Mouse (Mus musculus): ENCODE results near the gene Dcps. TPM values are rescaled to one million over a fixed set of nuclear protein-coding genes. Genes with fewer than 3 reads are reported as not detected.
"Not testable (repeated sequence)": the region's sequence is repeated elsewhere in the genome, so short reads cannot be mapped to it uniquely, and the experiment has no call there.

Gene Dcps
- polyA plus RNA-seq, 1 experiment from 2014 or later: 19.9 TPM

DNA sequence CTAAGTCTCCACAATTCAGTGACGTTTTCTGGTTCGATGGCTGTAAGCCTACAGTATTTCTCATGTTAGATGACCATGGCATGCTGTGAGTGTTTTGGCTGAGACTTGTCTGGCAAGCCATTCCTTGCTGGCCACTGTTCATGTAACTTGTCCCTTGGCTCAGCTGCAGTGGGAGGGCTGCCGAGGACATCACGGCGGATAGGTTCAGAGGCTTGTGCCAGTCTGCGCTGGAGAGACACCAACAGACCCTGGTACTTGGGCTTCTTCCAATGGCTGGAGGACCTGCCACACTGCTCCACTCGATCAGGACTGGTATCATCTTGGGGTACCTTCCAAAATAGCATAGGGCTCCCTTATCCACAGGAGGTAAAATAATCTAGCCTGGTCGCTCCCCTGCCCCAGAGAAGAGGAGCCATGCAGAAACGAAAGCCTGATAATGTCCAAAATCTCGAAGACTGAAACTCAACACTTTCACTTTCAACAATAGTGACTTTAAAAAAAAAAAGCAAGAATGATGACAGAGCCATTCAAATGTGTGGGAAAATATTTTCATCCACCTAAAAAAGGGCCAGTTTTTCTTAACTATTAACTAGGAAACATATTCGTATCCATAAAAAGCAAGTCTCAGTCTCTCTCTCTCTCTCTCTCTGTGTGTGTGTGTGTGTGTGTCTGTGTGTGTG, 12.7 kb downstream of the Dcps start:
- 64% methylated on average over 11 of the region's 11 CpGs for WGBS (ENCODE audit: missing documents)
- Histone ChIP-seq H3K79me2 (ENCODE audit: inconsistent target) (no peaks in the 10 kb centered on the region), H3K27ac (no peak overlapping the region), H3K4me3 (ENCODE audit: inconsistent target) (no peak overlapping the region), H3K36me3 (ENCODE audit: inconsistent target) (no peaks in the 10 kb centered on the region)

- H3K4me3 ChIP-seq (ENCODE audit: inconsistent target): no peak overlapping the region
- 95% methylated on average over 7 of the region's 7 CpGs for WGBS (ENCODE audit: missing documents)
- no peaks in the 10 kb centered on the region for H3K79me2 ChIP-seq (ENCODE audit: inconsistent target)
- H3K36me3 ChIP-seq (ENCODE audit: inconsistent target): no peaks in the 10 kb centered on the region
- H3K27ac ChIP-seq: no peak overlapping the region
Observed at GRCm38 (mm10) chr9:35161721-35162120, 14.1 kb downstream of the Dcps start.

- H3K27ac ChIP-seq: no peak overlapping the region
- WGBS (ENCODE audit: missing documents): 95% methylated on average over 2 of the region's 2 CpGs
- no peaks in the 10 kb centered on the region for H3K36me3 ChIP-seq (ENCODE audit: inconsistent target)
- no peaks in the 10 kb centered on the region for H3K79me2 ChIP-seq (ENCODE audit: inconsistent target)
- H3K4me3 ChIP-seq (ENCODE audit: inconsistent target): no peak overlapping the region
Observed at GRCm38 (mm10) chr9:35160662-35161061, 15.2 kb downstream of the Dcps start.

- 91% methylated on average over 2 of the region's 3 CpGs for WGBS (ENCODE audit: missing documents)
- H3K79me2 ChIP-seq (ENCODE audit: inconsistent target): no peaks in the 10 kb centered on the region
- no peak overlapping the region for H3K4me3 ChIP-seq (ENCODE audit: inconsistent target)
- no peak overlapping the region for H3K27ac ChIP-seq
- no peaks in the 10 kb centered on the region for H3K36me3 ChIP-seq (ENCODE audit: inconsistent target)
Observed at GRCm38 (mm10) chr9:35158477-35158876, 17.4 kb downstream of the Dcps start.

GRCm38 (mm10) chr9:35156862-35157261, 19.0 kb downstream of the Dcps start:
- Histone ChIP-seq H3K4me3 (ENCODE audit: inconsistent target) (no peak overlapping the region), H3K79me2 (ENCODE audit: inconsistent target) (no peaks in the 10 kb centered on the region), H3K36me3 (ENCODE audit: inconsistent target) (no peaks in the 10 kb centered on the region), H3K27ac (no peak overlapping the region)
- WGBS (ENCODE audit: missing documents): 94% methylated on average over 4 of the region's 4 CpGs

DNA sequence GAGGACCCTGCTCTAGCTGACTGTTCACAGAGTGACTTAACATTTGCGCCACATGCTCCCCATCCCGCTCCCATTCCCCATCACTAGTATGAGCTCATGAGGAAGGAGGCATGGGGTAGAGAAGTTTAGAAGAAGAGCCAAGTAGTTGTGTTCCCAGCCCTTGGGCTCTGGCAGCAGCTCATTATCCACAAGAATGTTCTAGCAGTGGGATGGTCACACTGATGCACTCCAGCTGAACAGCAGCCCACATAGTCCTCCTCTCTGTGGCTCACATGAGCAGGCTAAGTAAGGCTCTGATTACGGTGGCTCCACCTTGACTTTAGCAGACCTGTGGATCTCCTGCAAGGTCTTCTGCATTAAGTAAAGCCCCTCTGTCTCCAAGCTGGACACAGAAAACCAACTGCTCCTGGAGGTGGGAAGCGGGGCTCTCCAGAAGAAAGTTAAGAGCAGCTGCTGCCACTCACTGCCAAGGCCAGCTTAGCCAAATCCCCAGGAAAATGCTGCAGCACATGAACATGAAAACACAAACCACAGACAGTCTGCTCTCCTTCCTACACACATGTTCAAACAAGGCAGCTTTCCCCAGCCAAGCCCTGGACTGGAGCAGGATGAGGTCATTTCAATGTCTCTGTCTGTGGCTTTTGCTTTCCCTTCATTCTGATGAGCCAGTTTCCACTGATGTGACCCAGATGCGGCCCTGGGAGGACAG, 19.7 kb downstream of the Dcps start:
- no peak overlapping the region for H3K4me3 ChIP-seq (ENCODE audit: inconsistent target)
- WGBS (ENCODE audit: missing documents): 95% methylated on average over 5 of the region's 5 CpGs

DNA sequence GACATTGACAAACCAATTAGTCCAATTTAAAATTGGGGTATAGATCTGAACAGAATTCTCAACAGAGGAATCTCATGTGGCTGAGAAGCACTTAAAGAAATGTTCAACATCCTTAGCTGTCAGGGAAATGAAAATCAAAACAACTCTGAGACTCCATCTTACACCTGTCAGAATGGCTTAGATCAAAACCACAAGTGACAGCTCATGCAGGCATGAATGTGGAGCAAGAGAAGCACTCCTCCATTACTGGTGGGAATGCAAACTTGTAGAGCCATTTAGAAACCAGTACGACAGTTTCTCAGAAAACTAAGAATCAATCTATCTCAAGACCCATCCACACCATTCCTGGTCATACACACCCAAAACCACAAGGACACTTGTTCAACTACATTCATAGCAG, 22.9 kb downstream of the Dcps start:
- no peak overlapping the region for H3K4me3 ChIP-seq (ENCODE audit: inconsistent target)
- H3K79me2 ChIP-seq (ENCODE audit: inconsistent target): no peaks in the 10 kb centered on the region
- H3K36me3 ChIP-seq (ENCODE audit: inconsistent target): no peaks in the 10 kb centered on the region
- H3K27ac ChIP-seq: no peak overlapping the region
- 100% methylated on average over 1 of the region's 1 CpGs for WGBS (ENCODE audit: missing documents)

More for the DNA sequence above, 19.7 kb downstream of the Dcps start:
- Histone ChIP-seq H3K79me2 (ENCODE audit: inconsistent target) (no peaks in the 10 kb centered on the region), H3K27ac (no peak overlapping the region), H3K36me3 (ENCODE audit: inconsistent target) (no peaks in the 10 kb centered on the region)

- H3K79me2 ChIP-seq (ENCODE audit: inconsistent target); H3K27ac ChIP-seq; H3K36me3 ChIP-seq (ENCODE audit: inconsistent target); H3K4me3 ChIP-seq (ENCODE audit: inconsistent target): not testable (repeated sequence)
Observed at GRCm38 (mm10) chr9:35148822-35149221, 27.0 kb downstream of the Dcps start.

DNA sequence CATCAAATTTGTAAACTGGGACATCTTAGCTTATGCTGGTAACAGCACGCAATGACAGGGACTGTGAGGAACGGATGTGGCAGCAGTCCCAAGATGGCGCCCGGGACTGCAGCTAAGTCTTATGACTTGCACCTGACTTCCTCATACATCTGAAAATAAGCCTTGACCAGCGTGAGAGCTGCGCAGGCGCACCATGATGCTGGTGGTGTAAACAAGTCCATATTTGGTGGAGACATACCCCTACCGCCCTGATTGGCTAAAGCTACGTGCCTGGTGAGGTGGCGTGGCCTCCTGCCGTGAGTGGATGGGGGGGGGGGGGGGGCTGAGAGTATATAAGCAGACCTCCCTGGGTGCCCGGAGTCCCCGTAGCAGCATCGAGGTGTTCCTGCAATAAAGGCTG, 28.6 kb downstream of the Dcps start:
- WGBS (ENCODE audit: missing documents): 93% methylated on average over 14 of the region's 14 CpGs
- not testable (repeated sequence) for H3K27ac ChIP-seq; H3K4me3 ChIP-seq (ENCODE audit: inconsistent target); H3K36me3 ChIP-seq (ENCODE audit: inconsistent target); H3K79me2 ChIP-seq (ENCODE audit: inconsistent target)

DNA sequence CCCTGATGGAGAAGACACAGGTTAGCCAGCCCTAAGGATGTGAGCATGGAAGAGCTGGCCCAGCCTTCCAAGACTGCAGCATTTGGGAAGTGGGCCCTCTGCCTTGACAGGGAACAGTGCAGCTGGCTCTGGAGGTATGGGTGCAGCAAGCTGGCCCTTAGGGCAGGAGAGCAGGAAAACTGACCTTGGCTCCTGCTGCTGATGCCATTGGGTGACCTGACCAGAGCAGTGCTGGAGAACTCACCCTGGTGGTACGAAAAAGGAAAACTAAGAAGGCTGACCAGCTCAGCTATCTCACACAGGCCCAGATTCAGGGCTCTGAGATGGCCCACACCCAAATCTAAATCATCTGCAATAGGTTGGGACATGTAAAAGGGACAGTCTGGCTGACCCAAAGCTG, 30.0 kb downstream of the Dcps start:
- no peaks in the 10 kb centered on the region for H3K36me3 ChIP-seq (ENCODE audit: inconsistent target)
- H3K4me3 ChIP-seq (ENCODE audit: inconsistent target): no peak overlapping the region
- WGBS (ENCODE audit: missing documents): 91% methylated on average over 1 of the region's 1 CpGs
- no peak overlapping the region for H3K27ac ChIP-seq
- H3K79me2 ChIP-seq (ENCODE audit: inconsistent target): no peaks in the 10 kb centered on the region

DNA sequence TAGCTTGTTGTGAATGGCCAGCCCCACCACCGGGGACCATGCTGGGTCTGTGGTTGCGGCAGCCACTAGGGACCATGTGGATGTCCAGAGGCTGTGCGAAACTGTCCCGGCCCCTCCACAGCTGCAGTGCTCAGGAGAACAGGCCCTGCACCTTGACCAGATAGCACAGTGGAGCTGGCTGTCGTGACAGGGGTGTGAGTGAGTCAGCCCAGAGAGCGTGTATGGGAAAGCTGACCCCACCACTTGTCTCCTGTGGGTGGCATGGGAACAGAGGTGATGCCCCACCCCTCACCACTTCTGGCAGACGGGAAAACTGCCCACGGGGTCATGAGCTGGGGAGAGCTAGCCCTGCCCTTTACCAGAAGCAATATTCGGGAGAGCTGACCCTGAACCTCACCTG, 30.7 kb downstream of the Dcps start:
- 93% methylated on average over 9 of the region's 9 CpGs for WGBS (ENCODE audit: missing documents)

DNA sequence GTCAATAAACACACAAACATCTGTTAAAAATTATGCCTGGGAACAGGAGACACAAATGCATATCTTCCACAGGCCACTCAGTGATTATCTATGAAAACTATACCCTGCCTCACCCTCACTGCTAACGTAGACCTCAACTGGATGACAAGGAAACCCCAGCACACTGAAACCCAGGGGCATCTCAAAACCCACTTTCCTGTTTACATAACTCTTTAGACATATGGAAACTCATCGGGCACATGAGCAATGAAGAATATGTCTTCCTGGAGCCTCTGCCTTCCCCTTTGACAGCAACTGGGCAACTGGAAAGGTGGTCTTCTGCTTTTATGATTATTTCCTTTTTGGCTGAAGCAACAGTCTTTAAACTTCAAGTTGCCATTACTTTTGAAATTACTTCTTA, 33.6 kb downstream of the Dcps start:
- 27% methylated on average over 2 of the region's 2 CpGs for WGBS (ENCODE audit: missing documents)
- Histone ChIP-seq H3K79me2 (ENCODE audit: inconsistent target) (no peaks in the 10 kb centered on the region), H3K27ac (no peak overlapping the region), H3K36me3 (ENCODE audit: inconsistent target) (no peaks in the 10 kb centered on the region), H3K4me3 (ENCODE audit: inconsistent target) (no peak overlapping the region)

More for the DNA sequence above, 30.7 kb downstream of the Dcps start:
- H3K79me2 ChIP-seq (ENCODE audit: inconsistent target): no peaks in the 10 kb centered on the region
- no peak overlapping the region for H3K27ac ChIP-seq
- no peaks in the 10 kb centered on the region for H3K36me3 ChIP-seq (ENCODE audit: inconsistent target)
- no peak overlapping the region for H3K4me3 ChIP-seq (ENCODE audit: inconsistent target)

GRCm38 (mm10) chr9:35139231-35139744, 36.6 kb downstream of the Dcps start:
- Histone ChIP-seq H3K36me3 (ENCODE audit: inconsistent target) (no peaks in the 10 kb centered on the region; the same call in 1 of the 2 replicates), H3K27ac (no peak overlapping the region), H3K4me3 (ENCODE audit: inconsistent target) (no peak overlapping the region), H3K79me2 (ENCODE audit: inconsistent target) (no peaks in the 10 kb centered on the region)
- 95% methylated on average over 5 of the region's 5 CpGs for WGBS (ENCODE audit: missing documents)

- WGBS (ENCODE audit: missing documents): 85% methylated on average over 7 of the region's 7 CpGs
- H3K27ac ChIP-seq: no peak overlapping the region
Observed at GRCm38 (mm10) chr9:35138029-35138428, 37.8 kb downstream of the Dcps start.

DNA sequence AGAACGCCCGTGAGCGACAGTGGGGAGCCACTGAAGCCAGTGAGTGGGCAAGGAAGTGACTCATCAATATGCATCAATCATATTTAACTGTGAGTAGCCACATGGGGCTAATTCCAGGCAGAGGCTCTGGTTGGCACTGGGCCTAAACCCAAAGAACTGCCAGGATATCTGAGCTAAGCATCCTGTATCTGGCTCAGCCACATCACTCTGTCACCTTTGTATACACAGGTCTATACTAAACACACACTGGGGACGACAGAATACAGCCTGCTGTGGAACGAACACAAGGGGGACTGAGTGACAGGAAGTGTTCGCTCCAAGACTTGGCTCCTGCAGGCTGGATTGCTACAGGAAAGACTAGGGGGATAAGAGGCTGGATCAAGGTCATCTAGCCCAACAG, 40.3 kb downstream of the Dcps start:
- H3K4me3 ChIP-seq (ENCODE audit: inconsistent target): no peak overlapping the region
- no peaks in the 10 kb centered on the region for H3K79me2 ChIP-seq (ENCODE audit: inconsistent target)
- no peak overlapping the region for H3K27ac ChIP-seq
- WGBS (ENCODE audit: missing documents): 60% methylated on average over 6 of the region's 6 CpGs
- no peaks in the 10 kb centered on the region; the same call in 1 of the 2 replicates for H3K36me3 ChIP-seq (ENCODE audit: inconsistent target)

More at GRCm38 (mm10) chr9:35138029-35138428, 37.8 kb downstream of the Dcps start:
- Histone ChIP-seq H3K79me2 (ENCODE audit: inconsistent target) (no peaks in the 10 kb centered on the region), H3K4me3 (ENCODE audit: inconsistent target) (no peak overlapping the region), H3K36me3 (ENCODE audit: inconsistent target) (no peaks in the 10 kb centered on the region; the same call in 1 of the 2 replicates)

All from macrophage (primary cell).